Mouse (Mus musculus) c-Kit-positive CD71-negative TER-119-negative erythroid progenitor cells, embryonic 14.5 days (primary cell): ENCODE measurements at regions not wholly inside any gene's neighbourhood (a gene's known extent, or its start where the extent isn't known, plus 50 kb on each side); places are given as distances from the start of the nearest gene placed in this dataset.
A peak's percentile ranks its signal among the peaks of the same experiment; 100 is the strongest.

Source experiments
- DNase-seq: peaks from one replicate; pipeline ENCODE4 v3.0.0-alpha.2; 2013; ENCODE audit warnings: low read depth

DNA sequence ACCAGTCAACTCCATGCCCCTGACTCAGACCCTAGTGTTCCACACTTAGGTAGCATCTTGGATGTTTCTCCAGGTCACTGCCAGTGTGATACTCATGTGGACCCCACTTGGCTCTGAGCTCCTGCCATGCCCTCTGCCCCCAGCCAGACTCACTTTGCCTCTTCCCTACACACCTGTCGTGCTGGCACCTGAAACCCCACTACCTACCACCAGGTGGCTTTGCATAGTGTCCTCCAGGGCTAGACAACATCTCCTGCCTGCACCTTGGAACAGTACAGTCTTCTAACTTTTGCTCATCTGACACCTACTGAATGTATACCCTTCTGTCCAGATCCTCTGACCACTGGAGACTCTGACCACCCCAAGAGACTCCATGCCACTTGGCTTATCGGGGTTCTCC lies 80.6 kb downstream of the Fam53a start:
- DNase-seq = no peak

DNA sequence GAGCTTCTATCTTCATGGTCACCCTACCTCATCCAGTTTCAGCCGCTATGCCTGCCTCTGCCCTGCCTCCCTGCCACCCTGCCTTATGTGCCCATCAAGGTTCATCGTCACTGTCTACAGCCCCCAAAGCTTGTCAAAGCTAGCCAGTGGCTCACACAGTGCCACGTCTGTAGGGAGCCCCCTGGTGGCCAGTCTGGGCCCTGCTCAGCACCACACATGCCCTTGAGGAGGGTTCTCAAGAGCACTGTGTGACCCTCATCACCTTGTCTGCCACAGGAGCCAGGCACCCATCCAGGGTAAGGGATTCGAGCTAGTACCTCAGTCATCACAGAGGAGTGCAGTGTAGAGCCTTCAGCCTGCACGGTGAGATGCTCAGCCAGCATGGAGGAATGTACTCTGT lies 86.1 kb downstream of the Fam53a start:
- DNase-seq = peak; percentile 25

DNA sequence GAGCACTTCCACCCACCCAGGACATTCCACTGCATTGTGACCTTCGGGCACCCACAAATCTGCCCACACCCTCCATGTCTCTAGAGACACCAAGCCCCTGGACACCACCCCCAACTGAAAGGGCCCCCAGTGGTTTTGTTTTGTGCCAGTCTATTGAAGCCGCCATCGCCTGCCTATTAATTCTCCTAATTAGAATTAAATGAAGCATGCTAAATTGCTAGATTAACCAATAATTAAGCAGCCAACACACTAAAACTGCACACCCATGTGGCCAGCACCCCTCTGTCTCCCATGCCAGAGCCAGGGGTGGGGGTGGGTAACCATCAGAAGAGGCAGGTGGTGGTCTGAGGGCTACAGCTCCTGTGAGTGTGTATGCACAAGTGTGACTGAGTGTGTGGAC lies 86.8 kb downstream of the Fam53a start:
- no peak for DNase-seq

DNA sequence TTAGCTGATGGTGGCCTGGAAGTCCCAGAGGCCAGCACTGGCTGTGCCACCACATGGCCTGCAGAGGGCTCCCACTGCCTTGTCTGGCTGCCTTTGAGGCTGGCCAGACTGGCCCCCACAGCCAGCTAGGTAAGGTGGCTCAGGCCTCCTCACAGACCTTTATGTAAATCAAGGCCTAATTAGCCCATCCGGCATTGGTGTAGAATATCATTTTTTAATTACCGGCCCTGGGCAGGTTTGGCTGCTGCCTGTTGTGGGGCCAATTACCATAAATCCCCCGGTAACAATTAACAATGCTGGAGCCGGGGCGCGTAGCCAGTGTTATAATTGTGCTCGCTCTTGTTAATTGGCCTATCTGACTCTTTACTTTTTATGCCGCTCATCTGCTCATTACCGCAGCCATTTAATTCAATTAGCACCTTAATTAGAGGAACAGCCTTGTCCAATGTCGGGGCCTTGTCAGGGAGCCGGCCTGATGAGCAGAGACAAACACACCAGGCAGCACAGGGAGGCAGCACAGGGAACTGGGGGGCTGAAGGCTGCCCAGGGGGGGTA lies 87.4 kb downstream of the Fam53a start:
- no peak for DNase-seq

DNA sequence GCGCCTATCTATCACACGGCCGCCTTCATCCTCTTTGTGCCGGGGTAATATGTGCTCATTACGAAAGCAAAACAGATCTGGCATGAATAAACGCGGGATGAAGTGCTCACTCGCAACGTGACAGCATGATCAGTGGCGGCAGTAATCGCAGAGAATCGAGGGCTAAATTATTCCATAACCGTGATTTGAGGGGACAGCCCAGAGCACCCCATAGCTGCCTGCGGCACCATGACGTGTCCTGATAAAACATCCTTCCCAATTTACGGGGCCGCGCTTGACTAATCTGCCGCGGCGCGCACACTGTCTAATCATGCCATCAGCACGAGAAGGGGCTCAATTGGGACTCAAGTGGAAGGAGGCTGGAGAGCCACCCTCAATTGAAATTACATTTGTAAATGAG lies 89.2 kb downstream of the Fam53a start:
- DNase-seq = no peak

DNA sequence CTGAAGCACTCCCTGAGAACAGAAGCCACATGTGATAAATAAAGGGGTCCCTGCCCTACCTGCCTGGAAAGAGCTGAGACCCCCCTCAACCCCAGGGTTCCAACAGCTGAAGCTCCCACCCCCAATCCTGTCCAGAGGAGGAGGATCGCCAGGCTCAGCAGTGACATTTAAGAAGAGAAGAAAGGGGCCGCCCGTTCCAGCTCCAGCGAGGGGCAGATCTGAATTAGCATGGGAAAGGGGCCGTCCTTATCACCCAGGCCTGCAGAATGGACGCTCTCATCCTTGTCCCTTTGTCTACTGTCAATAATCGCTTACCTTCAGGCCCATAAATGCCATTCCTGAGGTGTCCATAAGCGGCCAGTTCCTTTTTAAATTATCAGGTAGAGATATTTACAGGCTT lies 92.0 kb downstream of the Fam53a start:
- DNase-seq = no peak

DNA sequence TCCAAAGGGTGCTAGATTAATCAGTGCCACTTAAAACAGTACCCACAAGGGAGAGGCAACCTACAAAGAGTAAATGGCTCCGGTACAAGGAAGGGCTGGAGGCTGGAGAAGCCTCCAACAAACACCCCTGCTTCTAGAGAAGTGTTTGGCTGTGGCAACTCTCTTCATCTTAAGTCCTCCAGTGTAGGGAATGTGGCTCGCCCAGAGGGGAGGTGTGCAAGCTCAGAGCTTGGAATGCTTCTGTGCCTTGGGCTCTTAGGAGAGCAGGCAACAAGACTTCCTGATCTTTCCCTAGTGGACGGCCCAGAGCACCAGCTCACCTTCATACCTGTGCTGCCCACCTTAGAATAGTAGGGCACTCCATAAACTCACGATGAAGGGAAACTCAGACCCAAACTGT lies 92.4 kb downstream of the Fam53a start:
- DNase-seq = no peak

DNA sequence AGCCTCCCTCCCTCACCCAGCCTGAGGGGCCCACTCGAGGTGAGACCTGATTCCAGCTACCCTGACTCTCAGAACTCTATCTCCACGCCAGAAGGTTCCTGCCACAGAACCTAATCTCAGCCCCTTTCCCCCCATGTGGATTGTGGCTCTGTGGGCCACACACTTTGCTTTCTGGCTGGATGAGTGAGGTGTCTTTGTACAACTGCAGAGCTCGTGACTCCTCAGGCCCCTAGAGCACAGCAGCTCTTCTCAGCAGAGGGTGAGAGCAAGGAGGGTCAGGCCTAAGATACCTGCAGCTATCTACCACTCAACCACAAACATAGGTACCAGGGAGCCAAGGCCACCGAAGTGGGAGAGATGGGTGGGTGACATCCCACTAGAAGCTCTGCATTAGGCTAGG lies 93.2 kb downstream of the Fam53a start:
- no peak for DNase-seq

DNA sequence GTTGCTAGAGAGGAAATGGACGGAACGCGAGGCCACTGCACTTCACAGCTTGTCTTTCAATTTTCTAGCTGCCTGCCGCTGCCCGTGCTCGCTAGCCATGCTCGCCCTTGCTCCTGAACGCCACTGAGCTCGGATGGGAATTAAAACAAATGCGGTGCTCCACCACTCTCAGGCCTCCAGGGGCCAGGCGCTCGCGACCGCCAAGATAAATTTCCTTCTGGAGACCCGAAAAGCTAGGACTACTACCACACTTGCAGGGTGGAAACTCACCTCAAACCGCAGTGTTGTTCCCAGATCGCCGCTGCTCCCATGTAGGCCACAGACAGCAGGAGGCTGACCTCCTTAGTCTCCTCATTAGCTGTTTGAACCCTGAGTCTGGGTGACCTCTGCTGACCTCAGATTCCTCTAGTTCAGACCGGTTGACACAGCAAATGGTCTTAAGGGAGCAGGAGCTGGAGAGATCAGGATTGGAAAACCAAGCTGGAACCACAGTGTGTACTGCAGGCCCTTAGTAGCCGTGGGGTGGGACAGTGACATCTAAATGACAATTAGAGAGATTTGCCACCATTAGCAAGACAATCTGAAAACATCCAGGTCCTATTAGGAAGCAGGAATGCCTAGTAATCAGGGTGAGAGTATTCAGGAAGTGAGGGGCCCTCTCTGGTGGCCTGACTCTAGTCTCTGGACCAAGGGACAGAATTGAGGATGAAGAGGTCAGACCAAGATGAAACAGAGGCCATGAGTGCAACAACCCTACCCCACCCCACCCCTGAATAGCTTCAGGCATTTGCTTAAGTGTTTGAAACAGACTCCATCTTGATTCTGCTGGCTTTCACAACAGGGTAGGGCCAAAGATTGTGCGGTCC lies 94.1 kb downstream of the Fam53a start:
- no peak for DNase-seq

DNA sequence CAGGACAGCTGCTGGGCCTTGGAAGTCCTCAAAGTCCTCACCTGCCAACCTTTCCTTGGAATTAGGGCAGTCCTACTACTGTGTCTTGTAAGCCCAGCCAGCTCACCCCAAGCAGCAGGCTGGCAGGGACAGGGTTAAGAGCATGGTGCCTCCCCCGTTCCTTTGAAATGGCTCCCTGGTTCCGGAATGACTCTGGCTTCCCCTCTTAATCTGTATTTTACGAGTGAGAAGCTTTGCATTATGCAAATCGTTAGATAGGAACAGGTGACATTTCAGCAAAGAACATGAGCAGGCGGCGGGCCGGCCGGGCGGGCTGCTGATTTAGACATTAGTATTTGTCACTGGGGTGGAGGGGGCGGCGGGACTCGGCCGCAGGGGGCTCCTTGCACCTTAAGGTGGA lies 95.1 kb downstream of the Fam53a start:
- no peak for DNase-seq

DNA sequence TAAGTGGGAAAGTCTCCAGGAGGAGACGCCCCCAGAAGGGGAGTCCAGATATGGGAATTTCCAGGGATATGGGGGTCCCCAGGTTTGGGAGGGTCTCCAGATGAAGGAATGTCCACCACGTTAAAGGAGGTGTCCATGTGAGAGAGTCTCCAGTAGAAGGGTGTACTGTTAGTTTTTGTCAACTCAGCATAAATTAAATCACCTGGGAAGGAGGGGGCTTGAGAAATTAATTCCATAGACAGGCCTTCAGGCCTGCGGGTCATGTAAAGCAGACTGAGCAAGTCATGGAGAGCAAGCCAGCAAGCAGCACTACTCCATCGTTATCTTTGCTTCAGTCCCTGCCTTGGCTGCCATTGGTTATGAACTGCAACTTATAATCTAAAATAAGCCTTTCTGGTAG lies 96.2 kb downstream of the Fam53a start:
- DNase-seq = no peak

DNA sequence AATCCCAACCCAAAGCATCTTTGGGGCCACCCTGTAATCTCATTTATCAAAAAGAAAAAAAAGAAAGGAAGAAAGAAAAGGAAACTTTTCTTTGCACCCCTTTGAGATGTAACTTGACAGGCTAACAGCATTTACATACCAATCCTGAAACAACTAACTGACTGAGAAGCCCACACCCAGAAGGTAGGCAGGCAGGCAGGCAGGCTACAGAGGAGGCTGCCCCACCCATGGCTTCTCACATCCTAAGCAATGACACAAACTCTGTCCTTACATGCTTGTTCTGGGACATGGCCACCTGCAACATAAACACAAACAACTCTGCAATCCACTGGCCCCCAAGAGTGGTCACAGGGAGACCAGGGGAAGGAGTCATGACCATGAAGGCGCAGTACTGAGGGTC lies 97.5 kb upstream of the Nkx1-1 start:
- no peak for DNase-seq

DNA sequence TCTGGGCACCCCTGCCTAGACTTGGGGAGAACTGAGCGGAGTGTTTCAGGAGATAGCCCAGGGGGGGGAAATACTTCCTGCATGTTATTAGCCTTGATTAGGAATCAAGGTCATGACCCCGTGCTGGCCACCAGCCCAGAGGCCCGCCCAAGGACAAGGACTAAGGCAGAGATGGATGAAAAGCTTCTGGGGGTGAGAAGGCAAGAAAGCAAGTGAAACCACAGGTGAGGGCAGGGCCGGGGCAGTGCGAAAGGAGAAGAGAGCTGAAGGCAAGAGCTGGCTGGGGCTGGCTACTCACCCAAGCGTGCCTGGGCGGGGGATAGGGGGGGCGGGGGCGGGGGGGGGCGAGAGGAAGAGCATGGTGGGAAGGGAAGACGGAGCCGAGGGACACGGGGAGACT lies 96.0 kb upstream of the Nkx1-1 start:
- DNase-seq = no peak

DNA sequence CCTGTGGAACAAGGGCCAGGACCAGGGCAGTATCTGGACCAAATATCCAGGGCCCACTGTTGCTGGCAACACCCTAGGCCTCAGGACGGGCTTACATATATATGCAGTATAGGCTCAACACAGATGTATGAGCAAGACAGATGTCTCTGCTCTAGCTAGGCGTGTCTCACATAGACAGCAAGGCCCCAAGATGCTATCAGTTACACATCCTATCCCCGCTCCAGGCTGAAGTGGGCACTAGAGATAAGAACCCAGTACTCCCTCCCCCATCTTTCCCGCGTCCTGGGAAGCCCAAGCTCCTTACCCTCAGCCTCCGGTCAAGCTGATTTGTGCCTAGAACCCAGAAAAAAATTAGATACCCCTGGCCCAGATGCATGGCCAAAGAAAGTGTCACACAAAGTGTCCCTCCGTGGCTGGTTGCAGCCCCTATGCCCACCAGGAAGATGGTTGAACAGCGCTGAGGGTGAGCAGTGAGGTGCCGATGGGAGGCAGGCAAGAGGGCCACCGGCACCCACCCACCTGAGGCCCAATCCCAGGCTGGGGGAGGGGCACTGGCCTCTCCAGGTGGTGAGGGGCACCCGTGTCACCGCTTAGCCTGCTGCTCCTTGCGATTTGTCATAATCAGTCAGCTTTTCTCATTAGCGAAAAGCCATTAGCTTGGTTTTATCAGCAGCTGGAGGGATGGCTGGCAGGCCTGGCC lies 95.3 kb upstream of the Nkx1-1 start:
- no peak for DNase-seq

DNA sequence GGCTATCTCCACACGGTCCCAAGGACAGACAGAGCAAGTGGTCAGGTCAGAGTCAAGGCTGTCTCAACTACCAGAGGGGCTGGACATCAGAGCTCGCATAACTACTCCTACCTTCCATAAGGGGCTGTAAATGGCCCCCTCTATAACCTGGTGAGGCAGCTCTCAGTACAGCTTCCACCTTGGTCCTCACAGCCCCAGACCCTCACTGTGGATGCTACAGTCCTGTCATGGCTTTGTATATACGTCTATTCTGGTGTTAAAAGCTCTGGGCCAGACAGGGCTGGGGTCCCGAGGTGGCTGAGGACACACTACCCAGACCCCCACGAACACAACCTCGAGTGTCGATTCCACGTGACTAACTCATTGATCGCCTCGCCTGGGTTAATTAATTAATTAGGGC lies 94.0 kb upstream of the Nkx1-1 start:
- DNase-seq = no peak

DNA sequence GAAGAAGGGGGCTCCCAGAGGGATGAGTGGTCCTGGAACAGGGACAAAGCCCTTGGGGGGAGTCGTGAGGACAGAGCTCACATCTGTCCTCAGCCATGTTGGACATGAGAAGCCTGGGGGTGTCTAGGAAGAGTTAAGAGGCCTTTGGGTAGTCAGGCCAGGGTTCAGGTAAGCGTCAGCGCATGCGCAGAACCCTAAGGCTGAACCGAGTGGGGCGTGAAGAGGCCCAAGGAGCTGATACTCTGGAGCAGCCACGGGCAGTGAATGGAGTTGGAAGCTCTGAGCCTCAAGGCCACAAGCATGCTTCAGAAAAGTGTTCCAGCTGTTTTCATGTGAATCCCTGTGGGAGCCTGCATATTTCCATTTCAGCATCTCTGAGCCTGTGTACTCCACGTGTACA lies 93.5 kb upstream of the Nkx1-1 start:
- DNase-seq = no peak

DNA sequence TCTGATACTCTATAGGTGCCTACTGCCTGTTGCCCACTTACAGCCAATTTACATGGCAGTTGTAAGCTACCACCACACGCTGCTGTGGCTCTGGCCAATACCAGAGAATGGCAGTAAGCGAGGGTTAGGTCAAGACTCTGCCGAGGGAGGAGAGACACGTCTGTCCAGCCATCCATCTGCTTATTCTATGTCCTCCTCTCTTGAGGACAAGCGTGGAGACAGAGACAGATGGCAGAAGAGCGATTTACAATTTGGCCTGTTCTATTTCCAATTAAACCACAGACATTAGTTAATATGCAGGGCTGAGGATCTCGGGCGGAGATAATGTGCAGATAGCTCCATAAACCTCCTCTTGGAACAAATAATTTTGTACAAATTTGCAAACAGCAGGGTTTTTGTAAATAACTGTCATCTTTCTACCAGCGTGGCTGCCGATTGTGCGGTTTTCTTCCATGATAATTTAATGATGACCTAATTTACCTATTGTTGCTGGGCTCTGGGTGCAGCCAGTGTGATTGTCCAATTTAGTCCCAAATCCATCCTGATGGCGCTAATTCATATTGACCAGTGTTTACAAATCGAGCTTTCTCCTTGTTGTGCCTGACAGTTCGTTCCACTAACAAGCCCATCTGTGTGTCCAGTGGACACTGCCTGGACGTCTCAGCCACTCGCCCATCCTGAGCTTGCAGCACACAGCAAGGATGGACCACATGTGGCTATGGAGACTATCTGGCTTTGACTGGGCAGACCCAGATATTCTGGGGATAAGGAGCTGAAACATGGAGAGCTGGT lies 88.4 kb upstream of the Nkx1-1 start:
- DNase-seq = no peak

DNA sequence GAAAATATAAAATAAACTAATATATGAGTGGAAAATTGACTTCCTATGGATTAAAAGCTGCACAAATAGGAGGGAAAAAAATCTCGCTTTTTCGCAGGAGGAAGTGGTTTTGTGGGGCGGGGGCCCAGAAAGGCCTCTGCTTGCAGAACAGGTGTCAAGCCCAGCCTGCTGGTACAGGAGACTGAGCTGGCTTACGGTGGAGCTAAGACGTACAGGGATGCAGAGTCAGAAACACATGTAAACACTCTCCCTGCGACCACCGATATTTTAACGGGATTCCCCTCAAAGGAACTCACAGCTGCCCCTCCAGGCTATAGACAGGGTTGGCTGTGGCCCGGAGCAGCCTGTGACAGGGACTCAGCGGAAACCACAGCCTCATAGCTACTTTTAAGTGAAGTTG lies 87.1 kb upstream of the Nkx1-1 start:
- no peak for DNase-seq

DNA sequence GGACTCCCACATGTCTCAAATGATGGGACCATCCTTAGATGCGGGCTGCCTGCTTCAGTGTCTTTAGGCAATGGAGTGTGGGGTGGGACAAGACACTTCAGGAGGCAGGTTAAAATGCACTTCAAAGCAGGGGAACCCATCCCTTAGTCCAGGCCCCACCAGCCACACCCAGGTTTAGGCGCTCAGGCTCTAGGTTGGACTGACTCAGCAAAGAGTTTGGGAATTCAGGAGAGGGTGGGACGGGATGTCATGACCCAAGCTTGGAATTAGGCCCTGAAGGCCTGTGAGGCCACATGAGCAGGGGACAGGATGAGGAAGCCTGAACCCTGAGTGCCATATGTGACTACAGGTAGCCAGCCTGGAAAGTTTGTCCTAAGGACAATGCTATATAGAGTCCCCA lies 85.6 kb upstream of the Nkx1-1 start:
- DNase-seq = no peak

DNA sequence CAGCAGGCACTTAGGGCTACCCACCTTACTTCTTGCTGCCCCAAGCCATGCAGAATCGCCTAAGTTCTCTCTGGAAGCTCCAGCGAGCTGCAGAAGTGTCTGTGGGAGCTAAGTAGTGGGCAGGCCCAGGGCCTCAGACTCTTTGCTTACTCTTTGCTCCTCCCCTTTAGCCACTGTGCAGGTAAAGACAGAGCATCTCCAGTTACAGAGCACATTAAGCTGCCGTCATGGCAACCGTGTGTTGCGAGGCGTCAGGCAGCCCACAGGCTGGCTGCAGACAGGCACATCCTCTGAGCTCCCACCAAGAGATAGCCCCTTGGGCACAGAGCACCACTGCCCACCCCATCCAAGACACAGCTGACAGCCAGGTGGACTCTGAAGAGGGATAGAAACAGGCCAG lies 85.1 kb upstream of the Nkx1-1 start:
- no peak for DNase-seq

DNA sequence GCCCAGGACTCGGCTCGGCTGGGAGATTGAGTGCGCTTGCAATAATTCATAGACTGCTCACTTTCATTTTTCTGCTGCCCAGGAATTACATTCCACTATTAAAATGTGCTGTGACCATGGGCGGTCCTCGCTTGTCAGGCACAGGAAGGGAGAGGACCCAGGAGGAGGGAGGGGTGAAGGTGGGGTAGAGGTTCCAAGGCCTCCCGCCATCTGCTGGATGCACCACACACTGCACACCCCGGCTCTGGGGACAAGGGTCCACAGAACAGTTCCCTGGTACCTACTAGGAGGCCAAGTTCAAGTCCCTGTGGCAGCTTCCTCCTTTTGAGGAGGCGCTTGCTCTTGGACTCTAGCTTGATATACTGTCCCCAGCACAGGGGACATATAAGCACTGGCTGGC lies 83.8 kb upstream of the Nkx1-1 start:
- no peak for DNase-seq

DNA sequence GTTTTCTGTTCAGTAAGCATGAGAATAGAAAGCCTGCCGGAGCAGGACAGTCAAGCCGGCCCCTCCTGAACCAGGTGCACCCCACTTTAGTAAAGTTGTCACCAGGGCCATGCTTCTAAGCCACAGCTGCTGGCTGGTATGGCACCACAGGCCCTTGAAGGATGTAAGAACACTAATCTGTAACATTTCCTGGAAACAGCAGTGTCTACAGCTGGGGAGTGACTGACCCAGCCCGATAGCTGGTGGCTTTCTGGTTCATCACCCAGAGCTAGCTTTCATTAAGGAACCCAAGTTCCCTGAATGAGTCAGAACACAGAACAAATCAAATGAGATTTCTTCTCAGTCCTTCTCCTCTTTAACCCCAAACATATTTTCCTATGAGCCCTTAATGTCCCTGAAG lies 82.4 kb upstream of the Nkx1-1 start:
- no peak for DNase-seq
